Mouse (Mus musculus) lung, postnatal 0 days (tissue): ENCODE measurements around the gene Sdccag8. TPM values are rescaled to one million over a fixed set of nuclear protein-coding genes. Genes with fewer than 3 reads are reported as not detected.
"Not testable (repeated sequence)": the region's sequence is repeated elsewhere in the genome, so short reads cannot be mapped to it uniquely, and the experiment has no call there.

Source experiments
- ATAC-seq: fragments of 200-750 bp; cut with Nextera tagmentation; 2 replicates; pipeline ENCODE4 v1.8.0; 2017; ENCODE audit warnings: moderate library complexity
- DNase-seq: peaks from one replicate; pipeline ENCODE4 v3.0.0-alpha.2; 2016; ENCODE audit warnings: low spot score
- H3K27ac ChIP-seq: fragments of 300-500 bp; sonication (generic); 2 replicates; pipeline ENCODE4 v1.5.1; 2014; ENCODE audit warnings: antibody characterized with exemption, mild to moderate bottlenecking, low read length, mixed read lengths
- H3K27me3 ChIP-seq: fragments of 300-500 bp; sonication (generic); replicated peaks from 2 replicates; pipeline ENCODE4 v1.6.1; 2014; ENCODE audit warnings: low read length, mixed read lengths; ENCODE audit not compliant: insufficient read depth
- H3K36me3 ChIP-seq: fragments of 300-500 bp; sonication (generic); 2 replicates; pipeline ENCODE4 v1.6.1; 2014; ENCODE audit warnings: low read length, mixed read lengths; ENCODE audit not compliant: insufficient read depth
- H3K4me1 ChIP-seq: fragments of 300-500 bp; sonication (generic); 2 replicates; pipeline ENCODE4 v1.6.1; 2014; ENCODE audit warnings: antibody characterized with exemption, low read depth, low read length, mixed read lengths; ENCODE audit not compliant: insufficient read depth
- H3K4me2 ChIP-seq: fragments of 300-500 bp; sonication (generic); replicated peaks from 2 replicates; pipeline ENCODE4 v1.6.1; 2014; ENCODE audit warnings: low read depth, mild to moderate bottlenecking, low read length, moderate library complexity, mixed read lengths
- H3K4me3 ChIP-seq: fragments of 300-500 bp; sonication (generic); 2 replicates; pipeline ENCODE4 v1.5.1; 2014; ENCODE audit warnings: low read depth, low read length
- H3K9ac ChIP-seq: fragments of 300-500 bp; sonication (generic); replicated peaks from 2 replicates; pipeline ENCODE4 v1.6.1; 2014; ENCODE audit warnings: low read depth, mild to moderate bottlenecking
- H3K9me3 ChIP-seq: fragments of 300-500 bp; sonication (generic); 2 replicates; pipeline ENCODE4 v1.6.1; 2016; ENCODE audit warnings: low read length, mixed read lengths
- CTCF ChIP-seq: IDR thresholded peaks from 2 replicates; pipeline ENCODE4 v1.5.1; 2016; ENCODE audit warnings: antibody characterized with exemption, mild to moderate bottlenecking
- EP300 ChIP-seq: IDR thresholded peaks from 2 replicates; pipeline ENCODE4 v1.6.1; 2016; ENCODE audit warnings: antibody characterized with exemption, mild to moderate bottlenecking, control low read depth
- WGBS: fragments of 180-500 bp; shearing (Covaris S2); extraction: QIAGEN DNeasy Blood & Tissue Kit; methylation state at CpG from one replicate; pipeline ENCODE4 v1.1.7; 2014; 5-methylcytosine and 5-hydroxymethylcytosine counted together
- polyA plus RNA-seq: library from polyadenylated mRNA; unstranded; fragments of >200 nt; fragmentation: Nextera tagmentation; extraction: Ambion mirVana; gene quantifications from 2 replicates; pipeline ENCODE4 v1.2.1, GENCODE M21; 2015

The Sdccag8 gene
- polyA plus RNA-seq, 1 experiment from 2014 or later: 14.5 TPM

- ATAC-seq: no peak
- H3K4me1 ChIP-seq: no peaks in the 10 kb centered on the region
Measured at GRCm38 (mm10) chr1:176930981-176931500, 116.6 kb downstream of the Sdccag8 start.

GRCm38 (mm10) chr1:176931511-176931910 is 117.1 kb downstream of the Sdccag8 start:
- ATAC-seq (no peak), DNase-seq (no peak)
- Histone ChIP-seq H3K4me3 (no peak overlapping the region), H3K9me3 (no peaks in the 10 kb centered on the region), H3K27ac (no peak overlapping the region), H3K4me1 (no peaks in the 10 kb centered on the region), H3K9ac (no peak overlapping the region), H3K27me3 (no peaks in the 10 kb centered on the region), H3K4me2 (no peak overlapping the region), H3K36me3 (no peaks in the 10 kb centered on the region)
- 82% methylated on average over 10 of the region's 10 CpGs for WGBS
- no peak for TF ChIP-seq CTCF
- no peak for TF ChIP-seq EP300

More at GRCm38 (mm10) chr1:176930981-176931500, 116.6 kb downstream of the Sdccag8 start:
- H3K4me3 ChIP-seq: no peak overlapping the region
- H3K27ac ChIP-seq: no peak overlapping the region
- WGBS: 75% methylated on average over 4 of the region's 4 CpGs
- H3K36me3 ChIP-seq: no peaks in the 10 kb centered on the region
- H3K9me3 ChIP-seq: no peaks in the 10 kb centered on the region
- DNase-seq: no peak
- H3K4me2 ChIP-seq: no peak overlapping the region
- TF ChIP-seq EP300 (no peak), CTCF (no peak)
- H3K9ac ChIP-seq: no peak overlapping the region
- H3K27me3 ChIP-seq: no peaks in the 10 kb centered on the region

GRCm38 (mm10) chr1:176932320-176932950 is 118.0 kb downstream of the Sdccag8 start:
- WGBS: 81% methylated on average over 12 of the region's 12 CpGs

GRCm38 (mm10) chr1:176933319-176933718 is 118.9 kb downstream of the Sdccag8 start:
- Histone ChIP-seq H3K27me3 (no peaks in the 10 kb centered on the region), H3K4me1 (no peaks in the 10 kb centered on the region), H3K9me3 (no peaks in the 10 kb centered on the region), H3K9ac (no peak overlapping the region), H3K27ac (no peak overlapping the region), H3K36me3 (no peaks in the 10 kb centered on the region), H3K4me3 (no peak overlapping the region), H3K4me2 (no peak overlapping the region)
- TF ChIP-seq CTCF (no peak), EP300 (no peak)
- WGBS: 42% methylated on average over 7 of the region's 7 CpGs
- DNase-seq (peak; percentile 19), ATAC-seq (no peak)

More at GRCm38 (mm10) chr1:176932320-176932950, 118.0 kb downstream of the Sdccag8 start:
- no peak overlapping the region for H3K9ac ChIP-seq
- TF ChIP-seq CTCF: no peak
- TF ChIP-seq EP300: no peak
- H3K9me3 ChIP-seq: no peaks in the 10 kb centered on the region
- H3K4me2 ChIP-seq: no peak overlapping the region
- H3K4me3 ChIP-seq: no peak overlapping the region
- no peak for DNase-seq
- H3K27me3 ChIP-seq: no peaks in the 10 kb centered on the region
- ATAC-seq: no peak
- no peak overlapping the region for H3K27ac ChIP-seq
- H3K36me3 ChIP-seq: no peaks in the 10 kb centered on the region
- H3K4me1 ChIP-seq: no peaks in the 10 kb centered on the region

DNA sequence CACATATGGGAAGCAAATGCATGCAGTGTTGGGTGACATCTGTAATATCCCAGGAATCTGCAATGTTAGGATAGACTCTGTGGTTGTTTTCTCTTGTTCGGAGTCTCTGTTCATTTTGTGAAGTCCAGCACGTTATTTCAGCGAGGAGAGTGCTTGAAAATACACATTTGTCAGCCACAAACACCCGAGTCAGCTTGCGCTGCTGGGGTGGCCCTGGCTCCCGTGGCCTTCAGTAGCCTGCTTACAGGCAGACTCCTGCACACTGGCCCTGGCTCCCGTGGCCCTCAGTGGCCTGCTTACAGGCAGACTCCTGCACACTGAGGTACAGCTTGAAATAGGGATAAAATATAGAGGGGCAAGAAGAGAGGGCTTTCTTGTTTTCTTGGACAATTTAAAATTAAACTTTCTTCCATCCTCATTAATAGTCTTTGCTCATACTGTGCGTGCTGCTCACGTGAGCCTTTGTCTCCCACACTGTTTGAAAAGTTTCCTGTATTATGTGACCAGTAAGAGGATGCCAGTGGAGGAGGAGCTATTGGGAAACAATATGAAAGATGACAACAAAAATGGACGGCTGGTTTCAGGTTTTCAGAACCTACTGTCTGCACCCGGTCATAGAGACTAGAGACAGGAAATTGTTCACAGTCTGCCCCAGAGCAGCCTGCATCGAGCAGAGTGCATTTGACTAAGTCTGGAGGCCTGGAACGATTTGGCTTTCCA is 119.7 kb downstream of the Sdccag8 start:
- H3K9ac ChIP-seq: no peak overlapping the region
- H3K4me3 ChIP-seq: no peak overlapping the region
- H3K36me3 ChIP-seq: no peaks in the 10 kb centered on the region
- ATAC-seq: no peak
- H3K4me2 ChIP-seq: no peak overlapping the region
- no peaks in the 10 kb centered on the region for H3K4me1 ChIP-seq
- no peaks in the 10 kb centered on the region for H3K9me3 ChIP-seq
- H3K27ac ChIP-seq: no peak overlapping the region
- no peaks in the 10 kb centered on the region for H3K27me3 ChIP-seq
- TF ChIP-seq EP300 (no peak), CTCF (no peak)
- no peak for DNase-seq
- WGBS: 48% methylated on average over 13 of the region's 13 CpGs

GRCm38 (mm10) chr1:176939901-176940341 is 125.5 kb downstream of the Sdccag8 start:
- Histone ChIP-seq H3K27me3 (no peaks in the 10 kb centered on the region), H3K36me3 (no peaks in the 10 kb centered on the region), H3K4me3 (no peak overlapping the region), H3K9me3 (no peaks in the 10 kb centered on the region), H3K9ac (no peak overlapping the region), H3K27ac (no peak overlapping the region), H3K4me2 (no peak overlapping the region), H3K4me1 (no peaks in the 10 kb centered on the region)
- no peak for TF ChIP-seq EP300
- no peak for TF ChIP-seq CTCF
- 69% methylated on average over 8 of the region's 8 CpGs for WGBS
- ATAC-seq: no peak
- DNase-seq: no peak

GRCm38 (mm10) chr1:176941286-176941990 is 127.0 kb downstream of the Sdccag8 start:
- not testable (repeated sequence) for H3K4me1 ChIP-seq, DNase-seq, H3K9ac ChIP-seq, H3K4me3 ChIP-seq, ATAC-seq, H3K4me2 ChIP-seq, H3K27ac ChIP-seq, H3K27me3 ChIP-seq, H3K9me3 ChIP-seq, H3K36me3 ChIP-seq
